Mouse (Mus musculus): ENCODE results near the gene Isl2. TPM values are rescaled to one million over a fixed set of nuclear protein-coding genes. Genes with fewer than 3 reads are reported as not detected.

The Isl2 gene
- polyA plus RNA-seq, 1 experiment from 2014 or later: not detected

DNA sequence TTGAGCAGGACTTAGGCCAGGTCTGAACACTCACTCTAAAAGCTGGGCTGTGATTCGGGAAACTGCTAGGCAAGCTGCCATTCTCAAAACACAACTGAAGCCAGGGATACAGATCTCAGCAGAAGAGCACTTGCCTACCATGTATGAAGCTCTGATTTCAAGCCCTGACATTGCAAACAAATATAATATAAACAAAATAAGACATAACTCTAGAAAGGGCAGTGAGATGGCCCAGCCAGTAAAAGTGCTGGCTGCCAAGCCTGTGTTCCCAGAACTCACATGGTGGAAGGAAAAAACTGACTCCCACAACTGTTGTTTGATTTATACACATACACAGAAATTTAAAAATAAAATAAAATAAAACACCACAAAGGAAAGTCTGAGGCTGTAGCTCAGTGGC, 32.6 kb downstream of the Isl2 start:
- peak; percentile 71; the same call in 1 of the 2 replicates for ATAC-seq (ENCODE audit: low read depth)
- Histone ChIP-seq H3K9me3 (ENCODE audit: control insufficient read depth, low read length) (no peaks in the 10 kb centered on the region), H3K27ac (ENCODE audit: low read length) (no peak overlapping the region), H3K27me3 (ENCODE audit: control insufficient read depth, insufficient read depth, low read depth, low read length) (no peaks in the 10 kb centered on the region), H3K4me1 (replicated peaks; ENCODE audit: control insufficient read depth, insufficient read depth, low read length) (no peaks in the 10 kb centered on the region), H3K4me3 (ENCODE audit: low read length) (no peak overlapping the region), H3K9ac (ENCODE audit: low read length) (no peak overlapping the region), H3K36me3 (ENCODE audit: control insufficient read depth, insufficient read depth, low read length) (no peaks in the 10 kb centered on the region), H3K4me2 (ENCODE audit: low read depth, low read length) (no peak overlapping the region)
- 44% methylated on average over 1 of the region's 1 CpGs for WGBS

DNA sequence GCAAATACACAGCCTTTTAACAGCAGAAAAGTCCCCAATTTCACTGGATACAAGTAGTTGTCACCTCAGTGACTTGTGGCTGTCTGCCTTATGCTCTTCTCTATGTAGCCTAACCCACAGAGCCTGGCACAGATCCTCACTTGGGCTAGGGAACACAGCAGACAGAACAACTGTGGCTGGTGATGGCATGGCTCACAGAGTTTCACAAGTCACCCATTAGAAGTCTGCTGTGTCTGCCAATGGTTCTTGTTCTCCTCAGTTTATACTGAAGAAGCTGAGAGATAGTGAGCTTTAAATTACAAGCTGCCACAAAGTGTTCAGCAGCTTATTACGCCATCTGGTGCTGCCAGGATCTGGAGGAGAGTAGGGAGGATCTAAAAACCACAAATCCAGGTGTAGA, 38.1 kb downstream of the Isl2 start:
- Histone ChIP-seq H3K4me1 (replicated peaks; ENCODE audit: control insufficient read depth, insufficient read depth, low read length) (no peaks in the 10 kb centered on the region), H3K9ac (ENCODE audit: low read length) (no peak overlapping the region), H3K27ac (ENCODE audit: low read length) (no peak overlapping the region), H3K27me3 (ENCODE audit: control insufficient read depth, insufficient read depth, low read depth, low read length) (no peaks in the 10 kb centered on the region), H3K4me2 (ENCODE audit: low read depth, low read length) (no peak overlapping the region), H3K36me3 (ENCODE audit: control insufficient read depth, insufficient read depth, low read length) (no peaks in the 10 kb centered on the region), H3K4me3 (ENCODE audit: low read length) (no peak overlapping the region), H3K9me3 (ENCODE audit: control insufficient read depth, low read length) (no peaks in the 10 kb centered on the region)
- WGBS: 66% methylated on average over 1 of the region's 1 CpGs
- no peak for ATAC-seq (ENCODE audit: low read depth)

DNA sequence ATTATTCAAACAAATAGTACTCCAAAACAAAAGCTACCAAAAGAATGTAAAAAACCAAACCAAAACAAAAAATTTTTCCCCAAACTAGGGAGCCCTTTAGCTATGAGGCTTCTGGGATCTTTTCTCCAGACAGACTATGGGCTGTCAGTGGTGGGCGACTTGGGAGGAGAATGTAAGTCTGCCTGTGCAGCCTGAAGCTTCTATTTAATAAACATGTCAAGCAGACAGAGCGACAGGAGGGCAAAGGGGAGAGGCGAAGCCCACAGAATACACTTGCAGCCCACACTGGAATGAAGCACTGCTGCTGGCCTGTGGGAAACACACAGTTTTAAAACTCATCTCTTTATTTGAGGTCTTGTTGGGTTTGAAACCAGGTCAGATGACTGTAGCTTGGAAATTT, 42.9 kb downstream of the Isl2 start:
- Histone ChIP-seq H3K27ac (ENCODE audit: low read length) (no peak overlapping the region), H3K36me3 (ENCODE audit: control insufficient read depth, insufficient read depth, low read length) (no peaks in the 10 kb centered on the region), H3K4me2 (ENCODE audit: low read depth, low read length) (no peak overlapping the region), H3K27me3 (ENCODE audit: control insufficient read depth, insufficient read depth, low read depth, low read length) (no peaks in the 10 kb centered on the region), H3K4me3 (ENCODE audit: low read length) (no peak overlapping the region), H3K4me1 (replicated peaks; ENCODE audit: control insufficient read depth, insufficient read depth, low read length) (0 out of 2 replicates have a peak, but pooled peaks cover 2% of the 10 kb centered on the region), H3K9me3 (ENCODE audit: control insufficient read depth, low read length) (no peaks in the 10 kb centered on the region), H3K9ac (ENCODE audit: low read length) (no peak overlapping the region)
- ATAC-seq (ENCODE audit: low read depth): no peak
- WGBS: 28% methylated on average over 3 of the region's 3 CpGs

DNA sequence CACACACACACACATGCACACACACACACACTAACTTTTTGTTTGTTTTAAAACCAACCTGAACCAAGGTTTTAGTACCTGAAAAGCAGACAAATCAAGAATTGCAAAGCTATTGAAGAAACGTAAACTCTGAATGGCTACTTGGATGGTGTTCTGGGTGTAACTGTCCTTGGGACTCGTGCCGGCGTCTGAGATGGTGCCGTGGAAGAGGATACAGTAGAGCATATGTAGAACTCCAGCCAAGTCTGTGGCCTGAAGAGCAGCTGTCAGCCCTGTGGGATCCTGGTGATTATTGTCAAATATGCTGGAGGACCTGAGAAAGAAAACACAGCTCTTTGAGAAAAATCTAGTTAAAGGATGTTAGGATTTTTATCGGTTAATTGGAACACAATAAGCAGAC, 47.7 kb downstream of the Isl2 start:
- Histone ChIP-seq H3K27me3 (ENCODE audit: control insufficient read depth, insufficient read depth, low read depth, low read length) (no peaks in the 10 kb centered on the region), H3K4me3 (ENCODE audit: low read length) (no peak overlapping the region), H3K27ac (ENCODE audit: low read length) (no peak overlapping the region), H3K4me1 (replicated peaks; ENCODE audit: control insufficient read depth, insufficient read depth, low read length) (0 out of 2 replicates have a peak, but pooled peaks cover 2% of the 10 kb centered on the region), H3K9ac (ENCODE audit: low read length) (no peak overlapping the region), H3K9me3 (ENCODE audit: control insufficient read depth, low read length) (no peaks in the 10 kb centered on the region), H3K4me2 (ENCODE audit: low read depth, low read length) (no peak overlapping the region), H3K36me3 (ENCODE audit: control insufficient read depth, insufficient read depth, low read length) (no peaks in the 10 kb centered on the region)
- no peak for ATAC-seq (ENCODE audit: low read depth)
- WGBS: 91% methylated on average over 6 of the region's 6 CpGs

Other genes with a start within 250 kb of the Isl2 start
- 0.93 and 1.5 TPM in 2 replicates for gene Nrg4, start 211.8 kb upstream of the Isl2 start, polyA plus RNA-seq (2015; fragmentation: Nextera tagmentation; extraction: Ambion mirVana)
- gene Tmem266, start 211.8 kb upstream of the Isl2 start, polyA plus RNA-seq (2015; fragmentation: Nextera tagmentation; extraction: Ambion mirVana): 0.20 and 0.30 TPM in 2 replicates
- gene Etfa, start 26.4 kb upstream of the Isl2 start, polyA plus RNA-seq (2015; fragmentation: Nextera tagmentation; extraction: Ambion mirVana): 216 and 219 TPM in 2 replicates